Mouse (Mus musculus) ES-E14 (cell line): ENCODE measurements around the gene Zfp93.

Experiments
- CHD2 ChIP-seq: IDR thresholded peaks from 2 replicates; pipeline ENCODE4 v1.6.1; 2014; ENCODE audit warnings: mild to moderate bottlenecking, low read depth, low read length, inconsistent platforms
- HCFC1 ChIP-seq: IDR thresholded peaks from 2 replicates; pipeline ENCODE4 v1.6.1; 2012; ENCODE audit warnings: low read length, inconsistent platforms, borderline replicate concordance; ENCODE audit not compliant: insufficient read depth
- MAFK ChIP-seq: IDR thresholded peaks from 2 replicates; pipeline ENCODE4 v1.6.1; 2014; ENCODE audit warnings: mild to moderate bottlenecking, low read depth, low read length, inconsistent platforms; ENCODE audit not compliant: insufficient read depth
- ZC3H11A ChIP-seq: IDR thresholded peaks from 2 replicates; pipeline ENCODE4 v1.6.1; 2012; ENCODE audit warnings: low read depth, mild to moderate bottlenecking, inconsistent platforms, low read length, borderline replicate concordance
- ZNF384 ChIP-seq: IDR thresholded peaks from 2 replicates; pipeline ENCODE4 v1.6.1; 2012; ENCODE audit warnings: low read depth, low read length, inconsistent platforms

- no peak for TF ChIP-seq HCFC1
- no peak for TF ChIP-seq ZC3H11A
- no peak for TF ChIP-seq ZNF384
- no peak for TF ChIP-seq MAFK
- TF ChIP-seq CHD2, result no peak
Measured at GRCm38 (mm10) chr7:24290106-24290693, 20.0 kb downstream of the Zfp93 start.
